Mouse (Mus musculus) C2C12 (cell line): ENCODE measurements around the gene Slc22a2.

Experiments used
- CTCF ChIP-seq: IDR thresholded peaks from one replicate; pipeline ENCODE4 v1.5.1; 2011; ENCODE audit not compliant: control insufficient read depth, insufficient read depth, insufficient read length
- MAX ChIP-seq: IDR thresholded peaks from one replicate; pipeline ENCODE4 v1.6.1; 2011; ENCODE audit warnings: mild to moderate bottlenecking, control low read depth
- USF1 ChIP-seq: IDR thresholded peaks from one replicate; pipeline ENCODE4 v1.6.1; 2011; ENCODE audit warnings: low read depth, mild to moderate bottlenecking, control low read depth, moderate library complexity

- TF ChIP-seq CTCF (no peak), MAX (no peak), USF1 (no peak)
These were observed 50.9 kb downstream of the Slc22a2 start for GRCm38 (mm10) chr17:12634814-12635213.
